Mouse (Mus musculus) stomach, postnatal 0 days (tissue): ENCODE measurements around the gene Cpne2.

Experiments used
- CTCF ChIP-seq: IDR thresholded peaks from 2 replicates; pipeline ENCODE4 v1.5.1; 2016; ENCODE audit warnings: antibody characterized with exemption, low read depth, mild to moderate bottlenecking, moderate library complexity
- EP300 ChIP-seq: optimal IDR thresholded peaks from 2 replicates; pipeline ENCODE3; 2016; ENCODE audit warnings: antibody characterized with exemption

- TF ChIP-seq CTCF (no peak), EP300 (no peak)
Measured at GRCm38 (mm10) chr8:94564421-94564820, 31.6 kb downstream of the Cpne2 start.
